Mouse (Mus musculus) frontal cortex, adult (tissue): ENCODE results near the gene Selp.

Experiments
- ATAC-seq: cut with Nextera tagmentation; 2 replicates; pipeline ENCODE4 v1.9.2; 2017; ENCODE audit warnings: mild to moderate bottlenecking, moderate library complexity, mixed read lengths; ENCODE audit not compliant: low TSS enrichment

Selp gene

GRCm38 (mm10) chr1:164119892-164120776, 5.1 kb downstream of the Selp start:
- no peak for ATAC-seq

DNA sequence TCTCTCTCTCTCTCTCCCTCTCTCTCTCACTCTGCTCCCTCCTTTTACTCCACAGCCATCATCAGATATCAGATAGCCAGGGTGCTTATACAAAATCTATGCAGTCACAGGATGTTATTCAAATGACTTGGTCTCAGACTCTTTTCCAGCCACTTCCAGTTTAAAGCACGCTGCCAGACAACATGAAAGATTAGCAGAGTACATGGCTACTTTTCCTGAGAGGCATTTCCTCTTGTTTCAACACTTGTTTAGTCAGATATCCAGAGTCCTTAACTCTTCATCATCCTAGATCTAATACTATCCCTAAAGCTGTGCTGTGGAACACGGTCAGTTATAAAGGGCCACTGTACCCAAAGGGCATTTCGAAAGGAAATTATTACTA, 5.7 kb downstream of the Selp start:
- no peak for ATAC-seq

DNA sequence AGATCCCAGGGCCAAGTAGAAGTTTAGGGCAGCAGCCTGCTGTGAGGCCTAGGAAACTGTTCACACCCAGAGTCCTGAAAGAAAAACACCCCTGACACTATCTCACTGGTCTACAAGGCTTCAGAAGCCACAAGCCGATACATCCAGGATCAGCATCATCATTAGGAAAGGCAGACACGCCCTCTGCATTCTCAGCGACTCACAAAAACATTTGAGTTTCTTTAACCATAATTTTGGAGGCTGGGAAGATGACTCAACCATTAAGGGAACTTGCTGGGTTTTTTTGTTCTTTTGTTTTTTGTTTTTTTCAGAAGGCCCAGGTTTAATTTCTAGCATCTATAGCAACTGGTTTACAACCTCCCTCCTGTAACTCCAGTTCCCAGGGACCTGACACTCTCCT, 8.8 kb downstream of the Selp start:
- ATAC-seq: no peak

GRCm38 (mm10) chr1:164130013-164130412, 14.9 kb downstream of the Selp start:
- ATAC-seq: no peak

- no peak for ATAC-seq
Observed at GRCm38 (mm10) chr1:164132609-164133008, 17.5 kb downstream of the Selp start.

- ATAC-seq: no peak
Observed at GRCm38 (mm10) chr1:164134101-164134500, 19.0 kb downstream of the Selp start.

DNA sequence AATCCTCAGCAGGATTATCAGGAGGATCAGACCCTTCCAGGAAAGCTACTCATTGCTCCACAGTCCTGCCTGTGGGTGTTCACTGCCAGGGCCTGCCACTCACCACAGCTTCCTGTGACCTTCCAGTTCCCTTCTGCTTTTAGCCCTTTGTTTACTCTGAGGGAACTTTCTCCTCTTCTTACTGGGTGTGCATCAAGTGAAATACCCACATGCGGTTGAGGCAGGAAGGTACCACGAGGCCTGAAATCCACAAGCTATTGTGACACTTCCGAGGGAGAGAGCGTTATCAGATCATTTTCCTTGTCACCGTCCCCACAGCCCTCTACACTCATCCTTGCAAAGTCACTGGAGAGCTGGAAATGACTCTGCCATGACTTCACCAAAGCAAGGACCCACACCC, 20.3 kb downstream of the Selp start:
- no peak for ATAC-seq

GRCm38 (mm10) chr1:164135960-164136359, 20.9 kb downstream of the Selp start:
- no peak for ATAC-seq

- no peak for ATAC-seq
Observed at GRCm38 (mm10) chr1:164136636-164137035, 21.6 kb downstream of the Selp start.

GRCm38 (mm10) chr1:164138365-164139130, 23.5 kb downstream of the Selp start:
- ATAC-seq: peak; percentile 98

DNA sequence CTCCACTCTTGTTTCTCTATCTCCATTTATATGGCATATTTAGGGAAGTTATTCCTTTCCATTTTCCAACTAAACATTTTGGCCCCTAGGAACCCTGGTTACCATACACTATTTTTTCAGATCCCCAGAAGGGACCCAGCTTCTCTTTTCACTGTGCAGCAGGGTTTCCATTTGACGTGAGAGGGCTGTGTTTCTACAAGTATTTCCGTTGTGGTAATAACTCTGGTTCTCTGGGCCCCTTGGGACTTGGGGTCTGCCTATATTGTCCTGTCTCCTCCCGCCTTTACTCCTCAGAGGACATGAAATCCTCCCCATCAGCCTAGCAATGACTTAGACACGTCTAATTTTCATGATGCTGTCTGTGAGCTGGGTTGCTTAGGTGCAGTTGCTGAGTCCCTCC, 24.4 kb downstream of the Selp start:
- no peak for ATAC-seq

DNA sequence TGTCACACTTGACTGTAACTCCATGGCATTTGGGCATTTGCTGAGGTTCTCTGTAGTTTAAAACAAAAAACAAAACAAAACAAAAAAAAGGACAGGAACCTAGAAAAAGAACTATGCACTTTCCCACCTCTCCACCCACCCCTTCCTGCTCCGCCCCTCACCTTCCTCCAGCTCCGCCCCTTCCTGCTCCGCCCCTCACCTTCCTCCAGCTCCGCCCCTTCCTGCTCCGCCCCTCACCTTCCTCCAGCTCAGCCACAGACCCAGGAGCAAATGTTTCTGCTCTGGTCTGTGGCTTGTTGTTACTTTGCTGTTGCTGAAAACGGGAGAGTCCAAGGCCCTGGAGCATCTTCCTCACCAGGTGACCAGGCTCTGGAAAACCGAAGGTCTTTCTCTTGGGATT, 34.0 kb downstream of the Selp start:
- ATAC-seq: no peak

- no peak for ATAC-seq
Observed at GRCm38 (mm10) chr1:164151387-164152088, 36.5 kb downstream of the Selp start, which contains the start of gene F5. Gene F5, plus strand, starts transcription at chr1:164151838.

GRCm38 (mm10) chr1:164152836-164153235, 37.8 kb downstream of the Selp start:
- no peak for ATAC-seq

- ATAC-seq: no peak
Observed at GRCm38 (mm10) chr1:164154983-164155382, 39.9 kb downstream of the Selp start.

GRCm38 (mm10) chr1:164158571-164158970, 43.5 kb downstream of the Selp start:
- ATAC-seq: no peak

DNA sequence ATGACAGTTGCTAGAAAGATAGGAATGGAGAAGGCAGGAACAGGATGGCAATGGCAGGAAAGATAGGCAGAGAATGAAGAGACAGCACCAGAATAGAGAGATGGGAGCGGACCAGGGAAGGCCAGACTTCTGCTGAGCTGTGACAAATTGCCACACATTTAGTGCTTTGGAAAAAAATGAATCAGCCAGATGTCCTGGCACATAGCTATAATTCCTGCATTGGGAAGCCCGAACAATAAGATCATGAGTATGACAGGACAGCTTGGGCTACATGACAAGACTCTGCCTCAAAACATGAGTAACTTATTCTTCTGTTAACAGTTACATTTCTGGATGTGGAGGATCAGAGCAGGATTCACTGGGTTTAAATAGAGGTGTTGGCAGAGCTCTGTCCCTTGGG, 44.7 kb downstream of the Selp start:
- no peak for ATAC-seq

- ATAC-seq: peak; percentile 64; the same call in 1 of the 2 replicates
Observed at GRCm38 (mm10) chr1:164162745-164163144, 47.7 kb downstream of the Selp start.

- no peak for ATAC-seq
Observed at GRCm38 (mm10) chr1:164168818-164169217, 53.8 kb downstream of the Selp start.

DNA sequence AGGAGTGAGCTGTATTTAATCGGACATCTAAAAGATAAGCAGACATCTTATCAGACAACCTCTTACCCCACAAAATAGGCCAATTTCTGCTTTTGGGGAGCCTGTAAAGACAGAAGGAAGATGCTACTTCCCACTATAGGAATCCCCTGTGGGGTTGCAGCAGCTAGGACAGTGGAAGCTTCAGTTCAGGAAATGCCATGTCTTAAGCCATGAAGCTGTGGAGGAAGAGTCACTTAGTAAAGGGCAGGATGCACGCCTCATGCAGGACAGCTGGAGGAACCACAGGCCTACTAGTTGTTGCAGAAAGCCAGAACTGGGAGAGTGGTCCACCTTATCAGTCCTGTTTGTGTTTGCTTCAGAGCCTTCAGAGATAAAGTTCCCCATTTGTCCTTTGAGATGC, 55.4 kb downstream of the Selp start:
- ATAC-seq: no peak

- ATAC-seq: no peak
Observed at GRCm38 (mm10) chr1:164173145-164173544, 58.1 kb downstream of the Selp start.

- no peak for ATAC-seq
Observed at GRCm38 (mm10) chr1:164176856-164177255, 61.8 kb downstream of the Selp start.
